Mouse (Mus musculus): ENCODE measurements around the gene Nek6. TPM values are rescaled to one million over a fixed set of nuclear protein-coding genes. Genes with fewer than 3 reads are reported as not detected.

The Nek6 gene
- polyA plus RNA-seq, 1 experiment = 3.3 TPM

GRCm38 (mm10) chr2:38612596-38612995 lies 101.2 kb downstream of the Nek6 start:
- TF ChIP-seq POLR2A (IDR thresholded peaks at IDR 0.05; ENCODE audit: control insufficient read depth, low read depth, low read length) (no peak), CTCF (IDR thresholded peaks at IDR 0.05; ENCODE audit: control insufficient read depth, insufficient read depth, insufficient replicate concordance, low read depth, low read length) (no peak)
- Histone ChIP-seq H3K27me3 (ENCODE audit: control insufficient read depth, insufficient read depth, low read length) (no peaks in the 10 kb centered on the region), H3K36me3 (ENCODE audit: control insufficient read depth, insufficient read depth, low read length) (no peaks in the 10 kb centered on the region), H3K4me3 (ENCODE audit: control insufficient read depth, low read depth, low read length) (no peak overlapping the region), H3K27ac (ENCODE audit: control insufficient read depth, insufficient read depth, low read depth, low read length) (no peak overlapping the region), H3K4me1 (ENCODE audit: control insufficient read depth, insufficient read depth, low read length) (no peaks in the 10 kb centered on the region)

- Histone ChIP-seq H3K4me3 (ENCODE audit: control insufficient read depth, low read depth, low read length) (no peak overlapping the region), H3K4me1 (ENCODE audit: control insufficient read depth, insufficient read depth, low read length) (no peaks in the 10 kb centered on the region), H3K27me3 (ENCODE audit: control insufficient read depth, insufficient read depth, low read length) (no peaks in the 10 kb centered on the region), H3K27ac (ENCODE audit: control insufficient read depth, insufficient read depth, low read depth, low read length) (0 out of 2 replicates have a peak overlapping the region, but pooled peaks have one; percentile 4), H3K36me3 (ENCODE audit: control insufficient read depth, insufficient read depth, low read length) (no peaks in the 10 kb centered on the region)
- no peak for TF ChIP-seq POLR2A (IDR thresholded peaks at IDR 0.05; ENCODE audit: control insufficient read depth, low read depth, low read length)
- TF ChIP-seq CTCF (IDR thresholded peaks at IDR 0.05; ENCODE audit: control insufficient read depth, insufficient read depth, insufficient replicate concordance, low read depth, low read length) = no peak
Observed at GRCm38 (mm10) chr2:38613576-38613975, 102.1 kb downstream of the Nek6 start.

GRCm38 (mm10) chr2:38614437-38614836 lies 103.0 kb downstream of the Nek6 start:
- TF ChIP-seq POLR2A (IDR thresholded peaks at IDR 0.05; ENCODE audit: control insufficient read depth, low read depth, low read length) = no peak
- TF ChIP-seq CTCF (IDR thresholded peaks at IDR 0.05; ENCODE audit: control insufficient read depth, insufficient read depth, insufficient replicate concordance, low read depth, low read length) = no peak
- Histone ChIP-seq H3K4me1 (ENCODE audit: control insufficient read depth, insufficient read depth, low read length) (no peaks in the 10 kb centered on the region), H3K27me3 (ENCODE audit: control insufficient read depth, insufficient read depth, low read length) (no peaks in the 10 kb centered on the region), H3K4me3 (ENCODE audit: control insufficient read depth, low read depth, low read length) (no peak overlapping the region), H3K36me3 (ENCODE audit: control insufficient read depth, insufficient read depth, low read length) (no peaks in the 10 kb centered on the region), H3K27ac (ENCODE audit: control insufficient read depth, insufficient read depth, low read depth, low read length) (no peak overlapping the region)

GRCm38 (mm10) chr2:38616072-38616471 lies 104.6 kb downstream of the Nek6 start:
- H3K36me3 ChIP-seq (ENCODE audit: control insufficient read depth, insufficient read depth, low read length) = 0 out of 2 replicates have a peak, but pooled peaks cover 3% of the 10 kb centered on the region
- H3K4me3 ChIP-seq (ENCODE audit: control insufficient read depth, low read depth, low read length) = no peak overlapping the region
- no peaks in the 10 kb centered on the region for H3K27me3 ChIP-seq (ENCODE audit: control insufficient read depth, insufficient read depth, low read length)
- TF ChIP-seq CTCF (IDR thresholded peaks at IDR 0.05; ENCODE audit: control insufficient read depth, insufficient read depth, insufficient replicate concordance, low read depth, low read length) = no peak
- no peak for TF ChIP-seq POLR2A (IDR thresholded peaks at IDR 0.05; ENCODE audit: control insufficient read depth, low read depth, low read length)
- no peaks in the 10 kb centered on the region for H3K4me1 ChIP-seq (ENCODE audit: control insufficient read depth, insufficient read depth, low read length)
- no peak overlapping the region for H3K27ac ChIP-seq (ENCODE audit: control insufficient read depth, insufficient read depth, low read depth, low read length)

- Histone ChIP-seq H3K4me1 (ENCODE audit: control insufficient read depth, insufficient read depth, low read length) (no peaks in the 10 kb centered on the region), H3K4me3 (ENCODE audit: control insufficient read depth, low read depth, low read length) (peak overlapping the region; percentile 25; the same call in 1 of the 2 replicates), H3K27ac (ENCODE audit: control insufficient read depth, insufficient read depth, low read depth, low read length) (no peak overlapping the region), H3K36me3 (ENCODE audit: control insufficient read depth, insufficient read depth, low read length) (0 out of 2 replicates have a peak, but pooled peaks cover 3% of the 10 kb centered on the region), H3K27me3 (ENCODE audit: control insufficient read depth, insufficient read depth, low read length) (no peaks in the 10 kb centered on the region)
- TF ChIP-seq POLR2A (IDR thresholded peaks at IDR 0.05; ENCODE audit: control insufficient read depth, low read depth, low read length) (no peak), CTCF (IDR thresholded peaks at IDR 0.05; ENCODE audit: control insufficient read depth, insufficient read depth, insufficient replicate concordance, low read depth, low read length) (no peak)
Observed at GRCm38 (mm10) chr2:38616956-38617872, 105.8 kb downstream of the Nek6 start.

- H3K27me3 ChIP-seq (ENCODE audit: control insufficient read depth, insufficient read depth, low read length) = no peaks in the 10 kb centered on the region
- no peak overlapping the region for H3K27ac ChIP-seq (ENCODE audit: control insufficient read depth, insufficient read depth, low read depth, low read length)
- no peak overlapping the region for H3K4me3 ChIP-seq (ENCODE audit: control insufficient read depth, low read depth, low read length)
- peaks cover 3% of the 10 kb centered on the region; the same call in 1 of the 2 replicates for H3K36me3 ChIP-seq (ENCODE audit: control insufficient read depth, insufficient read depth, low read length)
- TF ChIP-seq CTCF (IDR thresholded peaks at IDR 0.05; ENCODE audit: control insufficient read depth, insufficient read depth, insufficient replicate concordance, low read depth, low read length) (no peak), POLR2A (IDR thresholded peaks at IDR 0.05; ENCODE audit: control insufficient read depth, low read depth, low read length) (no peak)
- no peaks in the 10 kb centered on the region for H3K4me1 ChIP-seq (ENCODE audit: control insufficient read depth, insufficient read depth, low read length)
Observed at GRCm38 (mm10) chr2:38619777-38620176, 108.3 kb downstream of the Nek6 start.

- no peaks in the 10 kb centered on the region for H3K4me1 ChIP-seq (ENCODE audit: control insufficient read depth, insufficient read depth, low read length)
- H3K4me3 ChIP-seq (ENCODE audit: control insufficient read depth, low read depth, low read length) = no peak overlapping the region
- no peaks in the 10 kb centered on the region for H3K27me3 ChIP-seq (ENCODE audit: control insufficient read depth, insufficient read depth, low read length)
- H3K36me3 ChIP-seq (ENCODE audit: control insufficient read depth, insufficient read depth, low read length) = peaks cover 3% of the 10 kb centered on the region; the same call in 1 of the 2 replicates
- TF ChIP-seq CTCF (IDR thresholded peaks at IDR 0.05; ENCODE audit: control insufficient read depth, insufficient read depth, insufficient replicate concordance, low read depth, low read length) = no peak
- TF ChIP-seq POLR2A (IDR thresholded peaks at IDR 0.05; ENCODE audit: control insufficient read depth, low read depth, low read length) = no peak
- no peak overlapping the region for H3K27ac ChIP-seq (ENCODE audit: control insufficient read depth, insufficient read depth, low read depth, low read length)
Observed at GRCm38 (mm10) chr2:38621076-38621475, 109.6 kb downstream of the Nek6 start.
